Mouse (Mus musculus) intestine, postnatal 0 days (tissue): Measurements from ENCODE around the gene Sh3bgrl. TPM values are rescaled to one million over a fixed set of nuclear protein-coding genes. Genes with fewer than 3 reads are reported as not detected.

ENCODE experiments used
- ATAC-seq: fragments of 200-750 bp; cut with Nextera tagmentation; 2 replicates; pipeline ENCODE4 v1.8.0; 2017; ENCODE audit warnings: mild to moderate bottlenecking, moderate TSS enrichment, moderate library complexity
- H3K27ac ChIP-seq: fragments of 300-500 bp; sonication (generic); 2 replicates; pipeline ENCODE4 v1.5.1; 2014; ENCODE audit warnings: mild to moderate bottlenecking, low read depth, low read length, moderate library complexity
- H3K27me3 ChIP-seq: fragments of 300-500 bp; sonication (generic); replicated peaks from 2 replicates; pipeline ENCODE4 v1.6.1; 2014; ENCODE audit warnings: low read length, mixed read lengths; ENCODE audit not compliant: control insufficient read depth, insufficient read depth
- H3K36me3 ChIP-seq: fragments of 300-500 bp; sonication (generic); 2 replicates; pipeline ENCODE4 v1.6.1; 2014; ENCODE audit warnings: mild to moderate bottlenecking, moderate library complexity; ENCODE audit not compliant: control insufficient read depth, insufficient read depth
- H3K4me1 ChIP-seq: fragments of 300-500 bp; sonication (generic); replicated peaks from 2 replicates; pipeline ENCODE4 v1.6.1; 2014; ENCODE audit warnings: antibody characterized with exemption, low read length, mixed read lengths; ENCODE audit not compliant: control insufficient read depth, insufficient read depth
- H3K4me2 ChIP-seq: fragments of 300-500 bp; sonication (generic); replicated peaks from 2 replicates; pipeline ENCODE4 v1.6.1; 2014; ENCODE audit warnings: low read depth, mild to moderate bottlenecking, moderate library complexity
- H3K4me3 ChIP-seq: fragments of 300-500 bp; sonication (generic); 2 replicates; pipeline ENCODE4 v1.5.1; 2014; ENCODE audit warnings: low read depth, low read length
- H3K9ac ChIP-seq: fragments of 300-500 bp; sonication (generic); 2 replicates; pipeline ENCODE4 v1.6.1; 2014; ENCODE audit warnings: mild to moderate bottlenecking, low read depth, low read length
- H3K9me3 ChIP-seq: fragments of 300-500 bp; sonication (generic); 2 replicates; pipeline ENCODE4 v1.6.1; 2016; ENCODE audit warnings: mixed run types; ENCODE audit not compliant: control insufficient read depth
- CTCF ChIP-seq: sonication (generic); IDR thresholded peaks from 2 replicates; pipeline ENCODE4 v1.5.1; 2016; ENCODE audit warnings: low read depth, mild to moderate bottlenecking, control low read depth, antibody characterized with exemption, moderate library complexity
- WGBS: fragments of 180-500 bp; shearing (Covaris S2); extraction: QIAGEN DNeasy Blood & Tissue Kit; methylation state at CpG from one replicate; pipeline ENCODE4 v1.1.7; 2014; 5-methylcytosine and 5-hydroxymethylcytosine counted together
- polyA plus RNA-seq: library from polyadenylated mRNA; unstranded; fragments of >200 nt; fragmentation: Nextera tagmentation; extraction: Ambion mirVana; gene quantifications from 2 replicates; pipeline ENCODE4 v1.2.1, GENCODE M21; 2015

Sh3bgrl gene
- polyA plus RNA-seq, 1 experiment from 2014 or later: 50.8 TPM

DNA sequence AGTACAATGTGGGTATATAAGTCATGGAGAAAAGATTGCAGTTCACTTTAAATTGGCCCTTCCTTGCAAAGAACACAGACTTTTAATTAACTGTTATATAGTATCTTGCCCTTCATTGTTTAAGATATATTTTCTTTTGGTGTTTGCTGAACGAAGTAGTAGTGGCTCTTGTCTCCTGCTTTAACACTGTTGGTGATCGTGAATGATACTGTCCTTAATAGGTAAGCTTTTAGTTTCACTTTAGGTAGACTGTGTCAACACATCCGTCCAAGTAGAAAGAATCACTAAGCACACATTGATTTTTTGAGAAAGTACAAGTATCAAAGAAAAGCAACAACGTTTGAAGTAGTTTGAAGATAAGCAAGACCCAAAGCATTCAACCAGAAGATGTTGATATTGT is 65.7 kb downstream of the Sh3bgrl start:
- Histone ChIP-seq H3K9me3 (no peaks in the 10 kb centered on the region), H3K27me3 (no peaks in the 10 kb centered on the region), H3K4me1 (no peaks in the 10 kb centered on the region), H3K9ac (no peak overlapping the region), H3K36me3 (no peaks in the 10 kb centered on the region), H3K27ac (no peak overlapping the region), H3K4me3 (no peak overlapping the region), H3K4me2 (peak overlapping the region; percentile 30)
- WGBS: 41% methylated on average over 4 of the region's 4 CpGs
- peak; percentile 60; the same call in 1 of the 2 replicates for ATAC-seq
- no peak for TF ChIP-seq CTCF

DNA sequence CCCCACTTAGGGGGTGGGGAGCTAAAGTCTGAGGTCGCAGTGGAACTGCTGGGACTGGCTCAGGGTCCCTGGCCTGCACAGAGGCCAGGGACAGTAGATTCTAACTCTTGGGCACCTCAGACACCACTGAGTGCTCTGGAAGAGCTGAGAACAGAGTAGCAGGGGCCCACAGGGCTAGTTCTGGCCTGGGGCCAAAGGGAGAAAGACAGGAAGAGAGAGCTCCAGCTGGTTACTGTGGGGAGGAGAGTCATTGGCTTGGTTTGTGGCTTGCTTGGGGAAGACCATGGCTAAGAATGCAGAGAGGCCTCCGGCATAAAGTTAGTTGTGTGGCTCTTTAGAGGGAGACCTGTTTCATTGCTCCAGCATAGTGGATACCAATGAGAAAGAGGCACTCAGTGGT is 79.9 kb downstream of the Sh3bgrl start:
- Histone ChIP-seq H3K9me3 (no peaks in the 10 kb centered on the region), H3K36me3 (no peaks in the 10 kb centered on the region), H3K9ac (no peak overlapping the region), H3K4me1 (no peaks in the 10 kb centered on the region), H3K27ac (no peak overlapping the region), H3K4me3 (no peak overlapping the region), H3K4me2 (no peak overlapping the region), H3K27me3 (no peaks in the 10 kb centered on the region)
- 59% methylated on average over 2 of the region's 2 CpGs for WGBS
- no peak for TF ChIP-seq CTCF
- ATAC-seq: 0 out of 2 replicates have a peak, but pooled peaks have one; percentile 53

DNA sequence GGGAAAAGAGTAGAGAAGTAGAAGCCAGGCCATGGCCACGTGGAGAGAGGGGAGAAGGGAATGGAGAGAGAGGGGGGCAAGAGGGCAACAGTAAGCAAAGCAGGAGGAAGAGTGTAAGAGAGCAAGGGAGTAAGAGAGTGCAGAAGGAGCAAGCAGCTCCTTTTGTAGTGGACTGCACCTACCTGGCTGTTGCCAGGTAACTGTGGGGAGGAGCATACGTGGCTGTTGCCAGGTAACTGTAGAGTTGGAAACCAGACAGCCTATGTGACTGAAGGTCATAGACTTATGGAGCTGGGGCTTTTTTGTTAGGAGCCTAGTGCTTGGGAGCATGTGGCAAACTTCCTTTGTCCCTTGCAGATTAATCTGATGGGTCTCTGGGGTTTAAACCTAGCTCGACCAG is 80.3 kb downstream of the Sh3bgrl start:
- Histone ChIP-seq H3K4me1 (no peaks in the 10 kb centered on the region), H3K9me3 (no peaks in the 10 kb centered on the region), H3K4me2 (no peak overlapping the region), H3K27me3 (no peaks in the 10 kb centered on the region), H3K9ac (no peak overlapping the region), H3K27ac (no peak overlapping the region), H3K4me3 (no peak overlapping the region), H3K36me3 (no peaks in the 10 kb centered on the region)
- no peak for TF ChIP-seq CTCF
- no peak for ATAC-seq
- WGBS: 27% methylated on average over 3 of the region's 3 CpGs

DNA sequence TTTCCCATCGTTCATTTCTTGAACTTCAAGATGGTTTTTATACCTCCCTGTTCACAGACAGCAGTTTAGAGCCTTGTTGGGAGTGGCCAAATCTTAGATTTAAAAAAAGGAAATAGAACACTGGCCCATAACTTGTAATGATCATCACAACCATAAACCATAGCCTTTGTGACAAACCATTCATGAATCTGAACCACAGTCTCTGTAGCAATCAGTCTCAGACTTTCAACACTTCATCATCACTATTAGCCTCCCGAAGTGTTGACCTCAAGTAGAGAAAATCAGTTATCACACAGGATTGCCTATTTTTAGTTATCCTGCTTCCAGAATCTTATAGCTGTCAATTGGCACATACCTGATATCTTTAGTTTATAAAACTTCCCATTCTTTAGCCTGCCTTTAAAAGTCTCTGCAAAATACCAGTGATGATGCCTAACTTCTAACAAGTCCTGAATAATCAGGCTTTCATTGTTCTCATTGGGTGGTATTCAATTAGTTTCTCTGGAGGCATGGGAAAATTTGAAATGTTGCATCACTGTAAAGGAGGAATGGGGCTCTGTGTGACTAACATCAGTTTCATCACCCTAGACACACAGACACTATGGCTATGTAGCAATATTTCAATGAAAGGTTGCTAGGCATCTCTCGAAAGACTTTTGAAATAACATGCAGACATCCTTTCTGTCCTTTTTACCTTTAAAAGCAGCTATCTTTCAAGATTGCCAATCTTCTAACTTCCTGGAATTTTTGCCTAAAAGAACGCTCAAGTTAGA is 89.7 kb downstream of the Sh3bgrl start:
- WGBS: 83% methylated on average over 4 of the region's 4 CpGs
- no peak for TF ChIP-seq CTCF
- Histone ChIP-seq H3K4me3 (no peak overlapping the region), H3K36me3 (no peaks in the 10 kb centered on the region), H3K9me3 (no peaks in the 10 kb centered on the region), H3K27me3 (no peaks in the 10 kb centered on the region), H3K4me1 (no peaks in the 10 kb centered on the region), H3K4me2 (no peak overlapping the region), H3K9ac (no peak overlapping the region), H3K27ac (no peak overlapping the region)
- ATAC-seq: no peak

DNA sequence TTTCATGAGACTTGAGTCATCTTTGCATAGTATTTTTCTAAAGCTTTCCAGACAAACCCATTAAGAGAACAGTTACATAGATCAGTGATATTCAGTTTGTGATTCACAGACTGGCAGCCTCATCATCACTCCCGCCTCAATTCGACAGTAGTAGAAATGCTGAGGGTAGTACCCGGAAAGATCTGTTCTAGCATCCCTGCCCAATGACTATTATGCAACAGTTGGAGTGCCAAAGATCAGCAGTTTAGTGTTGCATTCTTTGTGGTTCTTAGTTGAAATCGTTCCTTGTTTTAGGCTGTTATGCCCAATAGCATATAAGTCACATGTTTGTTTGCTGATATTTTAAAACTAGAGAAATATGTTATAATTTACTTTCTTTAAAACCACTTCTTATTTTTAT is 94.4 kb downstream of the Sh3bgrl start:
- no peaks in the 10 kb centered on the region for H3K9me3 ChIP-seq
- no peaks in the 10 kb centered on the region for H3K4me1 ChIP-seq
- H3K27me3 ChIP-seq: no peaks in the 10 kb centered on the region
- no peaks in the 10 kb centered on the region for H3K36me3 ChIP-seq
- no peak overlapping the region for H3K9ac ChIP-seq
- no peak for TF ChIP-seq CTCF
- H3K4me3 ChIP-seq: no peak overlapping the region
- WGBS: 78% methylated on average over 4 of the region's 4 CpGs
- no peak overlapping the region for H3K27ac ChIP-seq
- ATAC-seq: no peak
- H3K4me2 ChIP-seq: no peak overlapping the region

DNA sequence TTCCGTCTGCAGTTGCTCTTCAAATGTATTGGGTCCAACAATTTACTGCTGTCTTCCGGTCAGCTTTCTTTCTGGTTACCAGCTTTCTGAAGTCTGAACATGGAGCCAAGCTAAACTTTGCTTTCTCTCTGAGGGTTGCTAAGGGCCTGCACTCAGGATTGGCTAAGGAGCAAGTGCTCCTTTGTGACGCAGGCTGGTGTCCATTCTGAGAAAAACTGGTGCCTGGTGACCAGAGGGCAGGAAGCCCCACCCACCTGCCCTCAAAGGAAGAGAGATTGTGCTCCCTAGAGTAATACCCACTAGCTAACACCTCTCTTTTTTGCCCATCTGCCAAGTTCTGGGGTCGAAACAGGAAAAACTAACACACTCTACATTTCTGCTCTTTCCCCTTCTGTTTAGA is 95.8 kb downstream of the Sh3bgrl start:
- Histone ChIP-seq H3K4me1 (no peaks in the 10 kb centered on the region), H3K36me3 (no peaks in the 10 kb centered on the region), H3K9me3 (no peaks in the 10 kb centered on the region), H3K9ac (no peak overlapping the region), H3K4me2 (no peak overlapping the region), H3K4me3 (no peak overlapping the region), H3K27ac (no peak overlapping the region), H3K27me3 (no peaks in the 10 kb centered on the region)
- ATAC-seq: no peak
- 65% methylated on average over 4 of the region's 4 CpGs for WGBS
- no peak for TF ChIP-seq CTCF

DNA sequence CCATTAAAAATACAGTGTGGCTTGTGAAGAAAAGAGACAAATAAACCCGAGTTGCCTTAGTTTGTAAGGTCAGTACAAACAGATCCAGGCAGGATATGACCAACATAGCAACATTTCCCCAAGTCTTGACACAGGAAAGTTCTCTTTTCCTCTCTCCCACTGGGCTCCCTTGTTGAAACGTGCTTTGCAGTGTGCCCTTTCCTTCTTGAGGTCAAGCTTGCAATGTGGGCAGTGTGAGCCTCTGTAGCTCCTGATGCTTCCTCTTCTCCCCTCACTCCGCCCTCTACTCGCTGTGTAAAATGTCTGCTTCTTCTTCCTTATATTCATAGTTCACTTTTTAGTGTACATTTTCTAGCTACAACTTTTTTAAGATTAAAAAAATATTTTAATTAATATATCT is 96.3 kb downstream of the Sh3bgrl start:
- TF ChIP-seq CTCF: no peak
- H3K4me3 ChIP-seq: no peak overlapping the region
- ATAC-seq: no peak
- no peak overlapping the region for H3K27ac ChIP-seq
- no peak overlapping the region for H3K4me2 ChIP-seq
- H3K9ac ChIP-seq: no peak overlapping the region
- no peaks in the 10 kb centered on the region for H3K36me3 ChIP-seq
- 54% methylated on average over 4 of the region's 4 CpGs for WGBS
- H3K9me3 ChIP-seq: no peaks in the 10 kb centered on the region
- H3K4me1 ChIP-seq: no peaks in the 10 kb centered on the region
- H3K27me3 ChIP-seq: no peaks in the 10 kb centered on the region
